Mouse (Mus musculus): ENCODE measurements around the gene Map2k5.

DNA sequence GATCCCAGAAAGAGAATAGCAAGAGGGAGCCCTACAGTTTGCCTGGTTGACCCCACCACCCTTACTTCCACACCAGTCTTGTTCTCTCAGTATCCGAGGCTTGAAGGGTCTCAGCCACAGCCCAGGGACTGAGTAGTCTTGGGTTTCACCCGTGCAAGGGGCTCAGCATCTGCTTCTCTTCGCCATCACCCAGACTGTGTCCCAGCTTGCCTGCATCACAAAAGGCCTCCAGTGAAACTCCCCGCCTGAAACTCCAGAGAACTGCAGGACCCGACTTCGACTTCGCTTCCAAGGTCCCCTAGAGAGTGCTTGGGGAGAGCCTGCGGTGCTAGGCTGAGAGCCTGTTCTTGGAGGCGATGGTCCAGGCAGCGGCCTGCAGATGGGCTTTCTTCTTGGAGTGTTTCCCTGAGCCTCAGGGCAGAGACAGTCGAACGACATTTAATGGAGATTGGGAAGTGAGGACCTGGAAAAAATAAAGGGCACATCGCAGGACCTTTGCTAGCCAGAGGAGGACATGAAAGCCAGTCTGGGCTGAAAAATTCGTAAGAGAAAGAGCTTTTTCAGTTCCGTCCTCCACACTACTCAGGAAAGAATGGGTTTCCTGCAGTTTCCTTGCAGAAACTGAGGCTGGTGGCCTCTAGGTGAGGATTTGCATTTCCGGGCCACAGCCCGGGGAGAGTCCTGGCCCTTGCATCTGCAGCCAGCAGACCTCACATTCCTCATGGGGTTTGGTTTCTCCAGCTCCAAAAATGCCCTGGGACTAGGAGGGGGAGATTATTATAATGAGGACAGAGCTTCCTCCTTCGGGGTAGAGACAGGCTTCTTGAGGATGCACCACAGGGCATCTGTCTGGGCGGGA, 240.7 kb downstream of the Map2k5 start:
- TF ChIP-seq CTCF (IDR thresholded peaks at IDR 0.05; ENCODE audit: low read depth, low read length): no peak
- TF ChIP-seq POLR2A (IDR thresholded peaks at IDR 0.05; ENCODE audit: borderline replicate concordance, low read depth, low read length): no peak

Measured in bone marrow macrophage, adult 2 months (primary cell).